Mouse (Mus musculus): ENCODE results near the gene Vamp2.

Gene Vamp2

DNA sequence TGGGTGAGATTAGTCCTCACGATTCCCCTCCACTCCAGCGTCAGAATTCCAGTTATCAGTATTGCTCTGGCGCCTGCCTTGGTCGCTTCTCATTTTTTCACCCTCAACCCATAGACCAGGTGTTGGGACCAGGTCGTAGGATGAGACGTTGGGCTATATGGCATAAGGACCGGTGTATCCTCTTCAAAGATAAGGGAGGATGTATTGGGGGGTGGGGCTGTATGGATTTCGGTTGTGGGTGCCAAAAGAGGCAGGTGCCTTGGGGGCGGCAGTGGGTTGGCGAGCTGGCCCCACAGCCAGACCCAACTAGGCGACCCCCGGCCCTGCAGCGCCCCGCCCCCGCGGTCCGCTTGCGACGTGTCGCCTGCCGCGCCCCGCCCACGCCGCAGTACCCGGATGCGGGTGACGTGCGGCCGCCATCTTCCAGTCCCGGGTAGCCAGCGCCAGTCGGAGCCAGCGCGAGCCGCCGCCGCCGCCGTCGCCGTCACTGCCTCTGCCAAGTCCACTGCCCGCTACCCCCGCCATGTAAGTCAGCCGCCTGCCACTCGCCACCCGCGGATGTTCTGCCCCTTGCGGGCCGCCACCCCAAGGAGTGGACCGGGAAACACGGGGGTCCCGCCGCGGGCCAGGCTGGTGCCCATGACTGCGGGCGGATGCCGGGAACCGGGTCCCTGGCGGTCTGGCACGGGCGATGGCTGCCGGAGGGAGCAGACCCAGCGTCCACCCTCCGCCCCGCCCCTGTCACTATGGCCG, at the start of gene Vamp2:
Gene Vamp2, plus strand, starts transcription at position 388 of the 753 bp plus-strand sequence.
- peak; percentile 96 for DNase-seq

DNA sequence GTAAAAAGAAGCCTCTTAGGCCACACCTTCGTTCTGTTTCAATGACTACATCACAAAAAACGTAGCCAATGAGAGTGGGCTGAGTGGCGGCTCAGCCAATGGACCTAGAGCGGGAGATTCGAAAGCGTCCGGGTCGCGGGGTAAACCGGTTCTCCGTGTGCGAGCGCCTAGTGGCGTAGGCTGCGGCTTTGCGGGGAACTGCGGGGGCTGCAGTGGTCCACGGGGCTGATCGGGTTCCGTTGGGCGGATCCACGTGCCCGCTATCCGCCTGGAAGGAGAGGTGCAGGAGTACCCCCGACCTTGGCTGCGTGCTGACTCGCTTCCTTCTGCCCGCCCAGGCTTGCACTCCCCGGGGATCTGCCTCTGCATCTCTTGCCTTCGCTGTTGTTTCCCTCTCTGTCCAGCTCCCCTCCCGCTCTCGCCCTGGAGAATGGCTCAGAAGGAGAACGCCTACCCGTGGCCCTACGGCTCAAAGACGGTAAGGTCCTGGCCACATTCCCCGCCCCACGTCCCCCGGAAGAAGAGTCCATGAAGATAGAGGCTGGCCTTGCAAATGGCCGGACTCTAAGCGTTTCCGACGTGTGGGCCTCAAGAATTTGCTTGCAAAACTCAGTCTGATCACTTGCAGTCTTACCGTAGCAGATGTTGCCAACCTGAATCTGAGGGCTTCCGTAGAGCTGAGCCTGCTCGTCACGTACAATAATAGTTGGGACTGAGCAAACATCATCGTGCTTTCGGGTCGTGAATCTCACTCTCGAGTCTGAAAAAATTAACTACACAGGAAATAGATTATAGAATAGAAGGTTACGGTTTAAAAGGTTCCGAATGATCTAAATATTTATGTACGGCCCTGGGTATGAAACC, 42.5 kb upstream of the Vamp2 start, which contains the start of gene Aurkb:
Gene Aurkb, plus strand, starts transcription at position 117 of the 864 bp plus-strand sequence.
- peak; percentile 93 for DNase-seq

GRCm38 (mm10) chr11:69046395-69046774, 41.9 kb upstream of the Vamp2 start:
- no peak for DNase-seq

DNA sequence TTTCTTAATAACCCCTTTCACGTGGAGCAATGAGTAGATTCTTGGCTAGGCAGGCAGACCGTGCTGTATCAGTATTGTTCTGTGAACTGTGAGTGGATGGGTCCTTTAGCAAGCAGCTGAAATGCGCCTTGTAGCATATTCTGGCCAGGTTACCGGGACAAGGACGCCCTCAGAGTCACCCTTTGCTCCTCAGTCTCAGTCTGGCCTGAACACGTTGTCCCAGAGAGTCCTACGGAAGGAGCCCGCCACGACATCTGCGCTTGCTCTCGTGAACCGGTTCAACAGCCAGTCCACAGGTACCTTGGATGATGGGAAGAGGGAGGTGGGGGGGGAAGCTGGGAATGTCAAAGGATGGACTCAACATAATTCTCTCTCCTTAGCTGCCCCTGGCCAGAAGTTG, 40.7 kb upstream of the Vamp2 start:
- no peak for DNase-seq

DNA sequence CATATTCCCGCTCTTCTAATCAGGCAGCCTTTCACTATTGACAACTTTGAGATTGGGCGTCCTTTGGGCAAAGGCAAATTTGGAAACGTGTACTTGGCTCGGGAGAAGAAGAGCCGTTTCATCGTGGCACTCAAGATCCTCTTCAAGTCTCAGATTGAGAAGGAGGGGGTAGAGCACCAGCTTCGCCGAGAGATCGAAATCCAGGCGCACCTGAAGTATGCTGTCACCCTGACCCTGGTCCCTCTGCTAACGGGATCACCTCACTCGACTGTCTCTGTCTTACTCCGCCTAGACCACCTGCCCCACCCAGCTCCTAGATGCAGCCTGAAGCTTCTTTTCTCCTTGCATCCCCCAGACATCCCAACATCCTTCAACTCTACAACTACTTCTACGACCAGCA, 40.1 kb upstream of the Vamp2 start:
- DNase-seq = no peak

GRCm38 (mm10) chr11:69050748-69051147, 37.5 kb upstream of the Vamp2 start:
- no peak for DNase-seq

- no peak for DNase-seq
Measured at GRCm38 (mm10) chr11:69051771-69052170, 36.5 kb upstream of the Vamp2 start.

DNA sequence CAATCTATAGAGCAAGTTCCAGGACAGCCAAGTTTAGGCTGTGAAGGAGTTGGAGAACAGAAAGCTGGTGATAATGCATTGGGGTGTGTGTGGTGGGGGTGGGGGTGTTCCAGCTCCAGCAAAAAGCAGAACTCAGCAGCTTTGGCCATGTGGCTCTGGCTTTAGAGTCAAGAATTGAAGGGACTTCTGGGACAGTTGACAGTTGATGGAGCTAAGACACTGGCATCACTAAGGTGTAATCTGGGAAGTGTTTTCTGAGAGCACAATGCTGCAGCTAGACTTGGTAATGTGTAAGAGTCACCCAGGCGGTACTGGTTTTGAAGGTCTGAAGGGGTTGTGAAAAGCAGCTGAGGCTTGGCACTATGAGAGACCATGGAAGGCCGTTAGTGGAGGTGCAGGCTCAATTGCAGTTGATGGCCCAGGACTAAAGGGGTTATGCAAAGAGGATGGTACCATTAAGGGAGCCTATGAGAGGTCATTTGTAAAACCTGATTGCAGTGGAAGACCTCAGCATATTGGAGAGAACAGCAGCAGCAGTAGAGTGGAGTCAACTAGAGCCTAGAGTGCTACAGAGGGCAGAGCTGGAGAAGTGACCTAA, 35.4 kb upstream of the Vamp2 start:
- no peak for DNase-seq

GRCm38 (mm10) chr11:69053848-69054247, 34.4 kb upstream of the Vamp2 start:
- DNase-seq = no peak

GRCm38 (mm10) chr11:69058265-69058664, 30.0 kb upstream of the Vamp2 start:
- DNase-seq = no peak

DNA sequence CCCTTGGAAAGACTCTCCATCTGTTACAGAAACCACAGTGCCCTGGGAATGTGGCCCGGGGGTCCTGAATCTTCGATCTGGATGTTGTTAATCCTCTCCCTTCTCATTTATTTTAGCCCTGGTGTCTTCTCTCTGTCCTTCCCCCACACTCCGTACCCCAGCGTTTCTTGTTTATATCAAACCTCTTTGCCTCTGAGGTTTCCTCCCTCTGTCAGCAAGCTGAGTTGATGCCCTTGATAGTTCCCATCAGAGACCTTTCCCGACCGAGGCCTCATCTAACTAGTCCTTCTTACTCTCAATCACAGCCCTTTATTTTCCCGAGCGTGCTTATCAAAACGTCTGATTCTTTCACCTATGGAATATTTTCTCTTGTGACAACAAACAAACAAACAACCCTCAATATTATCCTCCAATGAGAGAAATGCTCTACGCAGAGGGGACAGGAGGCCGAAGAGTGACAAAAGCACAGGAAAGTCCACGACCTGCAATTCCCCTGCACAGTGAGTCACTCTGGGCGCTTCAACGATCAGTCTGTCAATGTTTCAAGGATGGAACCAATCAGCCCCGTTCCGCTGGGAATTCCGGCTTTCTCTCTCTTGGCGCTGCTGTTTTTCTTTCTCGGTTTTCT, 29.4 kb upstream of the Vamp2 start:
- DNase-seq = no peak

DNA sequence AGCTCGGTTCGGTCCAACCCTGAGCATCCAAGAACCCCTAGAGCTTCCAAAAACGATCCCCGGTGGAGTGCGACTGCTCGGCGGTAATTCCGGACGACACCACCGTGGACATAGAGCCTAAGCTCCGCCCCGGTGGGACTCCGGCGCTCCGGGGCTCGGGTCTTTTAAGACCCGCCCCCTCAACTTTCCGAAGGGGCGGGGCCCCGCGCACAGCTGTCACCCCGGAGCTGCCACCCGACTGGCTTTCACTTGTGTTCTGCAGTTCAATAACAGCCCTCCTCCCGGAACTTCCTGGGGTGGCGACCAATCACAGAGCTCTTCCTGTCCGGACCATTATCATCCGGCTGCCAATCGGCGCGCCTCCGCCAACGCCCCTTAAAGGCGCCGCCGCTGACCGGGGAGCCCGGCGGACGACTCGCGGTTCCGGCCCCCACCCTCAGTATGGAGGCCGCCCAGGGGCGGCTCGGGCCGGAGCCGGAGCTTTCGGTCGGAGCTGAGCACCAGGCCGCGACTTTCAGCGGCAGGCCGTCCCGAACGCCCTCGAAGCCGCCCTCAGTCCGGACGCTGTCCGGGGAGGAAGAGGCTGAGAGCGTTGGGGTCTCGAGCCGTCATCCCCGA, 28.8 kb upstream of the Vamp2 start, which contains the start of gene Borcs6:
Gene Borcs6, plus strand, starts transcription at position 361 of the 618 bp plus-strand sequence.
- peak; percentile 96 for DNase-seq

GRCm38 (mm10) chr11:69059975-69060411, 28.3 kb upstream of the Vamp2 start:
- peak; percentile 78 for DNase-seq

DNA sequence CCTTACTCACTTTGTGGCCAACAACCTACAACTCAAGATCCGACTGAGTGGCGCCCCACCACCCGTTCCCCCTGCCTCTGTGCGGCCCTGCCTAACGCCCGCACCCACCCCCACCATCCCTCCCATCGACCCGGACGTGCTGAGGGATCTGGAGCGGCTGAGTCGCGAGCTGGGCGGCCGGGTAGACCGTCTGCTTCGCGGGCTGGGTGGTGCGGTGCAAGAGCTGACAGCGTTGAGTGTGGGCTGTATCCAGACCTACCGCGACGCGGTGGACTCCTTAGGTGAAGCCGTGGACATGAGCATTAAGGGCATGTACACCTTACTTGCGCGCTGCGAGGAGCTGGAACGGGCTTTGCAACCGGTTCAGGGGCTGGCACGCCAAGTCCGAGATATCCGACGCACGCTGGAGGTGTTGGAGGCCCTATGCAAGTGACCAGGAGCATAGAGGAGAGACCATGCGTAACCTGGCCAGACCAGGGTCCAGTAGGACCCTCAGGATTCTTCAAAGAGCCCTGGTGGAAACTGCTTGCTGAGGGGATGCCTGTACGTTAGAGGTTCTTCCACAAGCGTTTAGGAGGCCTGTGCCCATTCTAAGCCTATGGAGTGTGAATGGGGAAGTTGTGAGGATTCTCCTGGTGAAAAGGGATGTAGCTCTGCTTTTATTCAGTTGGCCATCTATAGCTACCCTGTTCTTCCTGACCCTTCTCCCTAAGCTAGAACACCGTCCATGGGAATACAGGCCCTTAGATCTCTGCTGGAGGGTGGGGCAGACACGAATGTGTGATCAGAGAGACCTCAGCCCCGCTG, 27.6 kb upstream of the Vamp2 start:
- DNase-seq = peak; percentile 66

- no peak for DNase-seq
Measured at GRCm38 (mm10) chr11:69061255-69061912, 26.9 kb upstream of the Vamp2 start.

GRCm38 (mm10) chr11:69062194-69062760, 26.0 kb upstream of the Vamp2 start:
- DNase-seq = peak; percentile 85

DNA sequence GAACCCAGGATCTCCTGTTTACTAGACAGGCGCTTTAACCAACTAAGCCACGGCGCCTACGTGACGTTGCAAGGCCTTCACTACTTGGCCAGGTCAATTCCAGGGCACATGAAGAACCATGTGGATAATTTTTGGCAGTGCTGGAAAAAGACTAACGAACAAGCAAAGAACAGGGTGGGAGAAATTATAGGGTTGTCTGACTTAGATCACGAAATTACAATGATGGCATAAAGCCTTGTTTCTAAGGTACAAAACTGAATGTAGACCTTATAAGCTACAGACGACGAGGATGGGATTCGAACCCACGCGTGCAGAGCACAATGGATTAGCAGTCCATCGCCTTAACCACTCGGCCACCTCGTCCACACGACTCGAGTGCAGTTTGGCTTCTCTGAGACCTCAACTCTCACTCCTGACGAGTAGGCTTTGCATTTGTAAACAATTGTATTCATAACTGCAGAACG, 25.5 kb upstream of the Vamp2 start:
- DNase-seq = peak; percentile 96

DNA sequence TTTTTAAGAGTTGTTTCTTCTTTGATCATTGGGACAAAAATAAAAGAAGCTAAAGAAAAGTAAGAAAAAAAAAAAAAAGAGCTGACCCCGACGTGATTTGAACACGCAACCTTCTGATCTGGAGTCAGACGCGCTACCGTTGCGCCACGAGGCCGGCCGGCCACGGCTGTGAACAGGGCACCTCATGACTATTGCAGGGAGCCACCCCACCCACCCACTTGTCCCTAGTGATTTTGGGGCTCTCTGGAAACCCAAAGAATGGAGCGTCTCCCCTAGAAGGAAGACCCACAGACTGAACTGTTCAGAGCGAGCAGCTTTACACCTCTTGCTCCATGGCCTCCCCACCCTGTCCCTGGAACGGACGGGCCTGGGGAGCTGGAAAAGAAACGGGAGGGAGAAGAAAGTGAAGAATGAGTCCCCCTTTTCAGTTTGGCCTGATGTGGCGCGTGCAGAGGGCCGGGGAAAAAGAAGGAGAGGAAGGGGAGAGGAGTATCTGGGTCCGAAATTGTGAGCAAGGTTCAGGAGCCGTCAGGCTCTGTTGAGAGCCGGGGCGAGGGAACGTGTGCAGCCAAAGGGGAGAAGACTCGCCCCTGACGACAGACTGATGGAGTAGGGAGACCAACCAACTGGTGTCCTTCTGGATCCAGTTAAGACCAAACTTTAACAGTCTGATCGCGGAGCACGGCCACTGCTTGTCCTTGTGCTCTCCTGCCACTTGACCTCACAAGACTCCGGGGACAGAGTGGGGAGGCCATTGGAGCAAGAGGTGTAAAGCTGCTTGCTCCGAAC, 24.7 kb upstream of the Vamp2 start:
- DNase-seq = peak; percentile 92
